Mouse (Mus musculus) lung, embryonic 15.5 days (tissue): Measurements from ENCODE around the gene Dcaf5. TPM values are rescaled to one million over a fixed set of nuclear protein-coding genes. Genes with fewer than 3 reads are reported as not detected.
"Not testable (repeated sequence)": the region's sequence is repeated elsewhere in the genome, so short reads cannot be mapped to it uniquely, and the experiment has no call there.

Source experiments
- ATAC-seq: fragments of 200-750 bp; cut with Nextera tagmentation; 2 replicates; pipeline ENCODE4 v1.8.0; 2017; ENCODE audit warnings: moderate number of reproducible peaks, borderline replicate concordance; ENCODE audit not compliant: low FRiP score, low TSS enrichment; ENCODE audit errors: extremely low read depth
- H3K27ac ChIP-seq: fragments of 300-500 bp; sonication (generic); 2 replicates; pipeline ENCODE4 v1.5.1; 2015; ENCODE audit warnings: moderate library complexity, mild to moderate bottlenecking, inconsistent platforms
- H3K27me3 ChIP-seq: fragments of 300-500 bp; sonication (generic); 2 replicates; pipeline ENCODE4 v1.6.1; 2015; ENCODE audit warnings: inconsistent platforms
- H3K36me3 ChIP-seq: fragments of 300-500 bp; sonication (generic); 2 replicates; pipeline ENCODE4 v1.6.1; 2015; ENCODE audit warnings: inconsistent platforms
- H3K4me1 ChIP-seq: fragments of 300-500 bp; sonication (generic); 2 replicates; pipeline ENCODE4 v1.6.1; 2015; ENCODE audit warnings: inconsistent platforms
- H3K4me2 ChIP-seq: fragments of 300-500 bp; sonication (generic); 2 replicates; pipeline ENCODE4 v1.6.1; 2015; ENCODE audit warnings: inconsistent platforms, mild to moderate bottlenecking, moderate library complexity
- H3K4me3 ChIP-seq: fragments of 300-500 bp; sonication (generic); 2 replicates; pipeline ENCODE4 v1.5.1; 2015; ENCODE audit warnings: mild to moderate bottlenecking, inconsistent platforms
- H3K9ac ChIP-seq: fragments of 300-500 bp; sonication (generic); 2 replicates; pipeline ENCODE4 v1.6.1; 2015; ENCODE audit warnings: inconsistent platforms
- H3K9me3 ChIP-seq: fragments of 300-500 bp; sonication (generic); 2 replicates; pipeline ENCODE4 v1.6.1; 2016; ENCODE audit warnings: inconsistent platforms
- WGBS: fragments of 180-500 bp; shearing (Covaris S2); methylation state at CpG from one replicate; pipeline ENCODE4 v1.1.7; 2015; 5-methylcytosine and 5-hydroxymethylcytosine counted together
- polyA plus RNA-seq: library from polyadenylated mRNA; unstranded; fragments of >200 nt; fragmentation: Nextera tagmentation; extraction: Ambion mirVana; gene quantifications from 2 replicates; pipeline ENCODE4 v1.2.1, GENCODE M21; 2015

Gene Dcaf5
- polyA plus RNA-seq: 10.8 and 11.3 TPM in 2 replicates

DNA sequence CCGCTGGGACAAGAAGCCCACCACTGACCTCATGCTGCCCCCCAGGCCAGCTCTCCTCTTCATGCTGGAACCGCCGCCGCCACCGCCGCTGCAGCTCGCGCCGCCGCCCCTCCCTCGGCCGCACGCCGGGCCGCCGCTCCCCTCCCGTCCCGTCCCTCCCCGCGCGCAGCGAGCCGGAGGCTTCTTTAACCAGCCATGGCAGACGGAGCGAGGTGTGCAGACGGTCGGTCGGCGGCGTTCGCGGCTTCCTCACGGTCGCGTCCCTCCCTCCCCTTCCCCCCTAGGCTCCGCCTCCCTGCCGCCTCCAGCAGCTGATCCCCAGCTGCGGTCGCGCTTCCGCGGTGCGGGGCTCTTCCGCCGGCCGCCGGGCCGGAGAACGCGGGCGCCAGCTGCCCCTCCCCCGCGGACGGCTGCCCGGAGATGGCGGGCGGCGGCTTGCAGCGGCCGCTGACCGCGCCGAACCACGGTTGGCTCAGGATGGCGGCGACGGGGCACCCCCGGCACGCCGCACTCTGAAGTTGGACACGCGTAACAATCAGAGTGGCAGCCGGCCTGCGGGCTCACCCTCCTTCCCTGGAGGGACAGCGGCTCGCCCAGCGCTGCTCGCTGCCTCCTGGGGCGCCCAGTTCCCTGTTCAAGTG lies at the start of gene Dcaf5:
Gene Dcaf5 (minus strand): TSS at position 266 of the 641 bp plus-strand sequence.
- H3K4me2 ChIP-seq: peak within 1 kb of the TSS; percentile 68
- peak within 1 kb of the TSS; percentile 89 for H3K9ac ChIP-seq
- no peaks in the 10 kb centered on the region for H3K9me3 ChIP-seq
- peaks cover 15% of the 10 kb centered on the region; the same call in 1 of the 2 replicates for H3K4me1 ChIP-seq
- peak; percentile 72 for ATAC-seq
- WGBS: under 1% methylated on average over 59 of the region's 79 CpGs
- H3K27me3 ChIP-seq: no peaks in the 10 kb centered on the region
- peak within 1 kb of the TSS; percentile 95 for H3K27ac ChIP-seq
- H3K4me3 ChIP-seq: peak within 1 kb of the TSS; percentile 97
- no peaks in the 10 kb centered on the region for H3K36me3 ChIP-seq

- ATAC-seq: no peak
Measured at GRCm38 (mm10) chr12:80483397-80483796, 47.0 kb upstream of the Dcaf5 start.

GRCm38 (mm10) chr12:80479986-80480385 lies 43.6 kb upstream of the Dcaf5 start:
- ATAC-seq: no peak
- no peak overlapping the region for H3K4me3 ChIP-seq
- no peak overlapping the region for H3K4me2 ChIP-seq
- no peaks in the 10 kb centered on the region for H3K9me3 ChIP-seq
- H3K27me3 ChIP-seq: no peaks in the 10 kb centered on the region
- no peak overlapping the region for H3K9ac ChIP-seq
- 77% methylated on average over 3 of the region's 3 CpGs for WGBS
- no peaks in the 10 kb centered on the region for H3K4me1 ChIP-seq
- no peak overlapping the region for H3K27ac ChIP-seq
- peaks cover 16% of the 10 kb centered on the region for H3K36me3 ChIP-seq

More at GRCm38 (mm10) chr12:80483397-80483796, 47.0 kb upstream of the Dcaf5 start:
- H3K27me3 ChIP-seq: no peaks in the 10 kb centered on the region
- H3K4me2 ChIP-seq: no peak overlapping the region
- no peak overlapping the region for H3K4me3 ChIP-seq
- no peaks in the 10 kb centered on the region for H3K4me1 ChIP-seq
- WGBS: 54% methylated on average over 3 of the region's 3 CpGs
- no peak overlapping the region for H3K27ac ChIP-seq
- H3K9ac ChIP-seq: no peak overlapping the region
- H3K36me3 ChIP-seq: peaks cover 16% of the 10 kb centered on the region
- no peaks in the 10 kb centered on the region for H3K9me3 ChIP-seq

DNA sequence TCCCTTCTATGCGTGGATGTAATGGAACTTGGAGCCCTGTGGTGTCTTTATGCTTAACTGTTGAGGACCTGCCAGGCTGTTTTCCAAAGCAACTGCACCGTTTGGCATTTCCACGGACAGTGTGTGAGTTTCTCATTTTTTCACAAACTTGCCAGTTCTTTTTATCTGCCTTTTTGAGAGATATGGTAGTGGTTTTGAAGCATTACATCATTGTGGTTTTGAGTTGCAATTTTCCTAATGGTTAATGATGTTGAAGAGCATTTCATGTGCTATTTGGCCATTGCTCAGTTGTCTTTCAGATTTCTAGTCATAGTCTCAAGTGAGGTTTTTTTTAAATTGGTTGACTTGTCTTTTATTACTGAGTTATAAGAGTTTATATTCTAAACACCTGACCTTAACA lies 37.3 kb upstream of the Dcaf5 start:
- no peak overlapping the region for H3K4me3 ChIP-seq
- H3K4me1 ChIP-seq: no peaks in the 10 kb centered on the region
- no peak overlapping the region for H3K27ac ChIP-seq
- H3K4me2 ChIP-seq: no peak overlapping the region
- H3K27me3 ChIP-seq: no peaks in the 10 kb centered on the region
- H3K36me3 ChIP-seq: 0 out of 2 replicates have a peak, but pooled peaks cover under 1% of the 10 kb centered on the region
- H3K9me3 ChIP-seq: no peaks in the 10 kb centered on the region
- H3K9ac ChIP-seq: no peak overlapping the region
- WGBS: 79% methylated on average over 3 of the region's 3 CpGs
- no peak for ATAC-seq

DNA sequence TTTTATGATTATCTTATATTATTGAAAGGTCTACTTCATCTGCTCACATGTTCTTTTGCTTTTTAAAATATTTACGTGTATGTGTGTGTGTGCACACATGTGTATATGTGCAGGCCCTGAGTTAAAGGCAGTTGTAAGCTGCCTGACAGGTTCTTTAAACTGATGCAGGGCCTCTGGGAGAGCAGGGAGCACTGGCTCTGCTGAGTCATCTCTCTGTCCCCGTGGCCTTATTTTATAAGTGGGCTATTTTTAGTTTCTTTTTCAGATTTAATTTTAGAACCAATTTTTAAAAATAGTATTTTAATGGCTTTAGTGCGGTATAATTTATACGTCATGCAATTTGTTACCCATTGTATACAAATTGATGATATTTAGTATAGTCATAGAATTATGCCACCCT lies 35.5 kb upstream of the Dcaf5 start:
- Histone ChIP-seq H3K36me3 (no peaks in the 10 kb centered on the region), H3K9ac (no peak overlapping the region), H3K9me3 (no peaks in the 10 kb centered on the region), H3K4me2 (no peak overlapping the region), H3K27me3 (no peaks in the 10 kb centered on the region), H3K4me1 (no peaks in the 10 kb centered on the region), H3K27ac (no peak overlapping the region), H3K4me3 (no peak overlapping the region)
- ATAC-seq: no peak
- WGBS: 68% methylated on average over 4 of the region's 4 CpGs

- Histone ChIP-seq H3K4me1 (no peaks in the 10 kb centered on the region), H3K36me3 (no peaks in the 10 kb centered on the region), H3K27ac (no peak overlapping the region), H3K9me3 (no peaks in the 10 kb centered on the region), H3K27me3 (no peaks in the 10 kb centered on the region), H3K4me3 (no peak overlapping the region), H3K9ac (no peak overlapping the region), H3K4me2 (no peak overlapping the region)
- WGBS: 61% methylated on average over 2 of the region's 2 CpGs
- no peak for ATAC-seq
Measured at GRCm38 (mm10) chr12:80470206-80470605, 33.8 kb upstream of the Dcaf5 start.

DNA sequence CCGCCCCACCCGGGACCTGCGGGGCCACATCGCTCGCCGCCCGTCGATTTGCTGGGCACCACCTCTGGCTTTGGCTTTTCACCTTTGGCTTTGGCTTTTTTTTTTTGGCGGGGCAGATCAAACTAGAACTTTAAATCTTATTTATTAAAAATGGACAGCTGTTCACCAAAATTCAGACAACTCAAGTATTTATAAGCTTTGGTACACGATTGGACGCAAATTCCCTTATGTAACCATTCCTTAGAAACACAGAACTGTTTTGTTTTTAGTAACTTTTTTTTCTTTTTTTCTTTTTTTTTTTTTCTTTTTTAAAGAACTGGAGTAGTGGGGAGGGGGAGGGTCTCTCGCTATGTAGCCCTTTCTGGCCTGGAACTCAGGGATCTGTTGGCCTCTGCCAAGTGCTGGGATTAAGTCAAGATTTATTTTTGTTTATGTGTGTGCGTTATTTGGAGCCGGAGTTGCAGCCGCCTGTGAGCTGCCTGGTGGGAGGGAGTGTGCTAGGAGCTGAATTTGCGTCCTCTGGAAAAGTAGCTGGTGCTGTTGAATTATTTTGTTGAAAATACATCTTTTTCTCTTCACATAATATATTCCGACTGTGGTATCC lies 27.4 kb upstream of the Dcaf5 start:
- ATAC-seq: no peak
- Histone ChIP-seq H3K4me3 (peak overlapping the region; percentile 75), H3K27me3 (no peaks in the 10 kb centered on the region), H3K4me1 (peaks cover 8% of the 10 kb centered on the region), H3K4me2 (peak overlapping the region; percentile 65), H3K36me3 (no peaks in the 10 kb centered on the region), H3K27ac (peak overlapping the region; percentile 84), H3K9ac (peak overlapping the region; percentile 48), H3K9me3 (no peaks in the 10 kb centered on the region)
- 5% methylated on average over 17 of the region's 17 CpGs for WGBS

- no peaks in the 10 kb centered on the region for H3K27me3 ChIP-seq
- peak within 1 kb of the TSS; percentile 84 for H3K27ac ChIP-seq
- no peaks in the 10 kb centered on the region for H3K36me3 ChIP-seq
- peak within 1 kb of the TSS; percentile 75 for H3K4me3 ChIP-seq
- H3K4me2 ChIP-seq: peak within 1 kb of the TSS; percentile 65
- H3K4me1 ChIP-seq: peaks cover 8% of the 10 kb centered on the region
- WGBS: 1% methylated on average over 45 of the region's 45 CpGs
- no peaks in the 10 kb centered on the region for H3K9me3 ChIP-seq
- H3K9ac ChIP-seq: peak within 1 kb of the TSS; percentile 48
- peak; percentile 97 for ATAC-seq
Measured at GRCm38 (mm10) chr12:80462942-80463651, 26.7 kb upstream of the Dcaf5 start, which contains the start of gene Exd2. Exd2 (plus strand) TSS chr12:80463095.

DNA sequence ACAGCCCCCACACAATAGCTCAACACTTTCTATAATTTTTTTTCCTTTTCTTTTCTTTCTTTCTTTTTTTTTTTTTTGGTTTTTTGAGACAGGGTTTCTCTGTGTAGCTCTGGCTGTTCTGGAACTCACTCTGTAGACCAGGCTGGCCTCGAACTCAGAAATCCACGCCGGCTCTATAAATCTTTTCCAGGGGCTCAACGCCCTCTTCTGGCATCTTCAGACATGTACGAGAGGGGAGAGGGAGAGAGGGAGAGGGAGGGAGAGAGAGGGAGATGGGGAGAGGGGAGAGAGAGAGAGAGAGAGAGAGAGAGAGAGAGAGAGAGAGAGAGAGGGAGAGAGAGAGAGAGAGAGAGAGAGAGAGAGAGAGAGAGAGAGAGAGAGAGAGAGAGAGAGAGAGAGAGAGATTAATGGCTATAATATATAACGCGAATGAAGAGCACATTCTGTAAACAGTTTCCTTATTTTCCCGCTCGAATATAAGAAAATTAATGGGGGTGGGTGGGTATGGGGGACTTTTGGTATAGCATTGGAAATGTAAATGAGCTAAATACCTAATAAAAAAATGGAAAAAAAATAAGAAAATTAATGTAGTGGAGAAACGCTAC lies 26.0 kb upstream of the Dcaf5 start:
- H3K27ac ChIP-seq: peak overlapping the region; percentile 84
- H3K4me3 ChIP-seq: peak overlapping the region; percentile 75
- not testable (repeated sequence) for H3K27me3 ChIP-seq, H3K9me3 ChIP-seq, H3K4me1 ChIP-seq, ATAC-seq, H3K36me3 ChIP-seq
- H3K4me2 ChIP-seq: peak overlapping the region; percentile 65
- 0 out of 2 replicates have a peak overlapping the region, but pooled peaks have one; percentile 48 for H3K9ac ChIP-seq
- WGBS: 10% methylated on average over 10 of the region's 10 CpGs

GRCm38 (mm10) chr12:80458033-80458432 lies 21.6 kb upstream of the Dcaf5 start:
- H3K4me3 ChIP-seq: no peak overlapping the region
- no peak overlapping the region for H3K9ac ChIP-seq
- ATAC-seq: no peak
- H3K4me1 ChIP-seq: no peaks in the 10 kb centered on the region
- H3K4me2 ChIP-seq: no peak overlapping the region
- no peaks in the 10 kb centered on the region for H3K36me3 ChIP-seq
- no peaks in the 10 kb centered on the region for H3K27me3 ChIP-seq
- no peaks in the 10 kb centered on the region for H3K9me3 ChIP-seq
- WGBS: 68% methylated on average over 5 of the region's 5 CpGs
- H3K27ac ChIP-seq: no peak overlapping the region

DNA sequence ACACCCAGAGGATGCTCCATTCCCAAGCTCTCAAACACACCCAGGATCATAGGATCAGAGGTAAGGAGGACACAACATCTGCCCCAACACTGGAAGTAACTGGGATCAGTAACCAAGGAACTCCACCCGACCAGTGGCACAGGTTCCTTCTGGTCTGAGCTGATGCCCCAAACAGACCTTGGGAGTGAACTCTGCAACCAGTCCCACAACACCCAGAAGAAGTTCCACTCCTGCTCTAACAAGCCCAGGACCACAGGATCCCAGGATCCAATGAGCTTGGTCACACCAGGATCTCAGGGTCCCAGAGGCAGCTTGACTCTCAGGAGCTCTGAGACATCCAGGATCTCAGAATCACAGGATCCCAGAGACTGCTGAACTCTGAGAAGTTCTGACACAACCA lies 17.1 kb upstream of the Dcaf5 start:
- H3K9me3 ChIP-seq: no peaks in the 10 kb centered on the region
- no peaks in the 10 kb centered on the region for H3K4me1 ChIP-seq
- H3K9ac ChIP-seq: no peak overlapping the region
- no peak overlapping the region for H3K4me2 ChIP-seq
- WGBS: 70% methylated on average over 1 of the region's 1 CpGs
- H3K27me3 ChIP-seq: no peaks in the 10 kb centered on the region
- no peak overlapping the region for H3K27ac ChIP-seq
- H3K4me3 ChIP-seq: no peak overlapping the region
- H3K36me3 ChIP-seq: no peaks in the 10 kb centered on the region
- ATAC-seq: no peak
